Mouse (Mus musculus): Measurements from ENCODE around the gene Ntng1.

- TF ChIP-seq CTCF (IDR thresholded peaks at IDR 0.05; ENCODE audit: extremely low read depth, insufficient read length, insufficient replicate concordance, low read depth, low read length) (no peak), POLR2A (IDR thresholded peaks at IDR 0.05; ENCODE audit: low read depth, low read length) (no peak)
Observed at GRCm38 (mm10) chr3:109984086-109984485, 159.7 kb downstream of the Ntng1 start.

All from small intestine, adult 2 months (tissue).